Mouse (Mus musculus) heart, embryonic 11.5 days (tissue): ENCODE results near the gene Col23a1. TPM values are rescaled to one million over a fixed set of nuclear protein-coding genes. Genes with fewer than 3 reads are reported as not detected.

Source experiments
- ATAC-seq: fragments of 200-750 bp; cut with Nextera tagmentation; replicated peaks from 2 replicates; pipeline ENCODE4 v1.8.0; 2017; ENCODE audit warnings: moderate library complexity; ENCODE audit not compliant: insufficient number of reproducible peaks, low FRiP score, low TSS enrichment
- H3K27ac ChIP-seq: fragments of 300-500 bp; sonication (generic); 2 replicates; pipeline ENCODE4 v1.5.1; 2014; ENCODE audit warnings: mild to moderate bottlenecking, low read depth, low read length
- H3K27me3 ChIP-seq: fragments of 300-500 bp; sonication (generic); 2 replicates; pipeline ENCODE4 v1.6.1; 2014; ENCODE audit warnings: mild to moderate bottlenecking, low read length, mixed read lengths; ENCODE audit not compliant: control insufficient read depth, insufficient read depth
- H3K36me3 ChIP-seq: fragments of 300-500 bp; sonication (generic); 2 replicates; pipeline ENCODE4 v1.6.1; 2014; ENCODE audit warnings: mild to moderate bottlenecking, low read length, moderate library complexity, mixed read lengths; ENCODE audit not compliant: control insufficient read depth, insufficient read depth
- H3K4me1 ChIP-seq: fragments of 300-500 bp; sonication (generic); 2 replicates; pipeline ENCODE4 v1.6.1; 2014; ENCODE audit warnings: low read length; ENCODE audit not compliant: control insufficient read depth, insufficient read depth
- H3K4me2 ChIP-seq: fragments of 300-500 bp; sonication (generic); 2 replicates; pipeline ENCODE4 v1.6.1; 2014; ENCODE audit warnings: mild to moderate bottlenecking, moderate library complexity
- H3K4me3 ChIP-seq: fragments of 300-500 bp; sonication (generic); 2 replicates; pipeline ENCODE4 v1.5.1; 2014; ENCODE audit warnings: low read depth, low read length
- H3K9ac ChIP-seq: fragments of 300-500 bp; sonication (generic); 2 replicates; pipeline ENCODE4 v1.6.1; 2014; ENCODE audit warnings: mild to moderate bottlenecking, low read depth, low read length, moderate library complexity
- H3K9me3 ChIP-seq: fragments of 300-500 bp; sonication (generic); replicated peaks from 2 replicates; pipeline ENCODE4 v1.6.1; 2016; ENCODE audit warnings: low read length; ENCODE audit not compliant: control insufficient read depth
- WGBS: fragments of 180-500 bp; shearing (Covaris S2); extraction: QIAGEN DNeasy Blood & Tissue Kit; methylation state at CpG from one replicate; pipeline ENCODE4 v1.1.7; 2014; ENCODE audit not compliant: insufficient replicate concordance; 5-methylcytosine and 5-hydroxymethylcytosine counted together
- polyA plus RNA-seq: library from polyadenylated mRNA; unstranded; fragments of >200 nt; fragmentation: Nextera tagmentation; extraction: Ambion mirVana; gene quantifications from 2 replicates; pipeline ENCODE4 v1.2.1, GENCODE M21; 2014

Gene Col23a1
- polyA plus RNA-seq, 1 experiment from 2014 or later = 10.3 TPM

- Histone ChIP-seq H3K4me1 (no peaks in the 10 kb centered on the region), H3K27me3 (no peaks in the 10 kb centered on the region), H3K9ac (no peak overlapping the region), H3K9me3 (0 out of 2 replicates have a peak, but pooled peaks cover 4% of the 10 kb centered on the region), H3K4me2 (no peak overlapping the region), H3K4me3 (no peak overlapping the region), H3K36me3 (no peaks in the 10 kb centered on the region), H3K27ac (no peak overlapping the region)
- WGBS = 64% methylated on average over 4 of the region's 4 CpGs
- no peak for ATAC-seq
These were observed 203.7 kb downstream of the Col23a1 start for GRCm38 (mm10) chr11:51493421-51493820.

GRCm38 (mm10) chr11:51494178-51494577 is 204.5 kb downstream of the Col23a1 start:
- no peak overlapping the region for H3K4me3 ChIP-seq
- H3K27ac ChIP-seq = no peak overlapping the region
- H3K27me3 ChIP-seq = no peaks in the 10 kb centered on the region
- no peak overlapping the region for H3K4me2 ChIP-seq
- no peaks in the 10 kb centered on the region for H3K4me1 ChIP-seq
- H3K36me3 ChIP-seq = no peaks in the 10 kb centered on the region
- H3K9ac ChIP-seq = no peak overlapping the region
- WGBS = 44% methylated on average over 5 of the region's 5 CpGs
- H3K9me3 ChIP-seq = 0 out of 2 replicates have a peak, but pooled peaks cover 4% of the 10 kb centered on the region
- no peak for ATAC-seq

GRCm38 (mm10) chr11:51499776-51500175 is 210.1 kb downstream of the Col23a1 start:
- Histone ChIP-seq H3K27ac (no peak overlapping the region), H3K4me3 (no peak overlapping the region)
- no peak for ATAC-seq

GRCm38 (mm10) chr11:51502431-51502851 is 212.7 kb downstream of the Col23a1 start:
- 63% methylated on average over 10 of the region's 10 CpGs for WGBS
- ATAC-seq = no peak
- no peaks in the 10 kb centered on the region for H3K9me3 ChIP-seq
- no peak overlapping the region for H3K9ac ChIP-seq
- no peaks in the 10 kb centered on the region for H3K4me1 ChIP-seq
- H3K4me2 ChIP-seq = no peak overlapping the region
- no peaks in the 10 kb centered on the region for H3K27me3 ChIP-seq
- no peaks in the 10 kb centered on the region for H3K36me3 ChIP-seq
- no peak overlapping the region for H3K4me3 ChIP-seq
- no peak overlapping the region for H3K27ac ChIP-seq

More at GRCm38 (mm10) chr11:51499776-51500175, 210.1 kb downstream of the Col23a1 start:
- no peaks in the 10 kb centered on the region for H3K4me1 ChIP-seq
- H3K36me3 ChIP-seq = no peaks in the 10 kb centered on the region
- no peaks in the 10 kb centered on the region for H3K27me3 ChIP-seq
- no peak overlapping the region for H3K4me2 ChIP-seq
- no peaks in the 10 kb centered on the region for H3K9me3 ChIP-seq
- no peak overlapping the region for H3K9ac ChIP-seq

- no peak for ATAC-seq
- H3K9me3 ChIP-seq = no peaks in the 10 kb centered on the region
- H3K27ac ChIP-seq = no peak overlapping the region
- no peak overlapping the region for H3K4me3 ChIP-seq
- H3K4me2 ChIP-seq = no peak overlapping the region
- 0 out of 2 replicates have a peak, but pooled peaks cover 3% of the 10 kb centered on the region for H3K4me1 ChIP-seq
- no peaks in the 10 kb centered on the region for H3K27me3 ChIP-seq
- no peak overlapping the region for H3K9ac ChIP-seq
- 37% methylated on average over 3 of the region's 3 CpGs for WGBS
- H3K36me3 ChIP-seq = no peaks in the 10 kb centered on the region
These were observed 215.2 kb downstream of the Col23a1 start for GRCm38 (mm10) chr11:51504946-51505345.

- ATAC-seq = no peak
- WGBS = 50% methylated on average over 6 of the region's 6 CpGs
- H3K36me3 ChIP-seq = no peaks in the 10 kb centered on the region
- H3K27ac ChIP-seq = no peak overlapping the region
- H3K4me3 ChIP-seq = no peak overlapping the region
- H3K9me3 ChIP-seq = no peaks in the 10 kb centered on the region
- H3K4me2 ChIP-seq = no peak overlapping the region
- H3K9ac ChIP-seq = no peak overlapping the region
- H3K4me1 ChIP-seq = 0 out of 2 replicates have a peak, but pooled peaks cover 3% of the 10 kb centered on the region
- no peaks in the 10 kb centered on the region for H3K27me3 ChIP-seq
These were observed 218.3 kb downstream of the Col23a1 start for GRCm38 (mm10) chr11:51508053-51508452.

- no peak for ATAC-seq
- H3K36me3 ChIP-seq = no peaks in the 10 kb centered on the region
- 0 out of 2 replicates have a peak, but pooled peaks cover 3% of the 10 kb centered on the region for H3K4me1 ChIP-seq
- no peak overlapping the region for H3K4me3 ChIP-seq
- H3K9ac ChIP-seq = no peak overlapping the region
- no peaks in the 10 kb centered on the region for H3K9me3 ChIP-seq
- H3K27me3 ChIP-seq = no peaks in the 10 kb centered on the region
- no peak overlapping the region for H3K27ac ChIP-seq
- 82% methylated on average over 5 of the region's 5 CpGs for WGBS
- no peak overlapping the region for H3K4me2 ChIP-seq
These were observed 219.5 kb downstream of the Col23a1 start for GRCm38 (mm10) chr11:51509211-51509610.

- ATAC-seq = no peak
These were observed 223.3 kb downstream of the Col23a1 start for GRCm38 (mm10) chr11:51513019-51513418.

GRCm38 (mm10) chr11:51515346-51515745 is 225.6 kb downstream of the Col23a1 start:
- Histone ChIP-seq H3K9me3 (no peaks in the 10 kb centered on the region), H3K27me3 (no peaks in the 10 kb centered on the region), H3K36me3 (no peaks in the 10 kb centered on the region), H3K27ac (no peak overlapping the region), H3K9ac (no peak overlapping the region), H3K4me2 (no peak overlapping the region), H3K4me3 (no peak overlapping the region), H3K4me1 (no peaks in the 10 kb centered on the region)
- WGBS = 84% methylated on average over 11 of the region's 11 CpGs
- no peak for ATAC-seq

More at GRCm38 (mm10) chr11:51513019-51513418, 223.3 kb downstream of the Col23a1 start:
- no peak overlapping the region for H3K27ac ChIP-seq
- H3K4me1 ChIP-seq = 0 out of 2 replicates have a peak, but pooled peaks cover under 1% of the 10 kb centered on the region
- H3K9me3 ChIP-seq = no peaks in the 10 kb centered on the region
- H3K9ac ChIP-seq = no peak overlapping the region
- H3K4me3 ChIP-seq = no peak overlapping the region
- no peak overlapping the region for H3K4me2 ChIP-seq
- no peaks in the 10 kb centered on the region for H3K27me3 ChIP-seq
- 80% methylated on average over 6 of the region's 6 CpGs for WGBS
- no peaks in the 10 kb centered on the region for H3K36me3 ChIP-seq
